In genomic region chr13:103333601-103334391, GRCm38 (mm10) we compare ENCODE assay signal across 8 mouse cellular contexts. TPM values are rescaled to one million over a fixed set of nuclear protein-coding genes. Genes with fewer than 3 reads are reported as not detected.
DNase-seq lines count a peak whose midpoint lies in the region; ATAC-seq and TF ChIP-seq lines count a peak whose summit lies in the region.

No protein-coding gene starts in this region.

- WGBS in heart, embryonic 14.5 days: under 1% methylated on average over 73 of the region's 74 CpGs

- peak; percentile 48 for ATAC-seq in heart, embryonic 14.5 days (ENCODE audit: insufficient number of reproducible peaks, insufficient read depth, low FRiP score, low read depth)

- no peak overlapping the region for H3K27ac ChIP-seq in embryonic fibroblast, embryonic 13.5 days (ENCODE audit: insufficient read depth, low read length)
- H3K27ac ChIP-seq in heart, embryonic 14.5 days (replicated peaks in 1 of 2; ENCODE audit: control insufficient read depth in 1 of 2, insufficient read depth in 1 of 2, low read depth in 2 of 2, low read length in 2 of 2): no peak overlapping the region

- no peaks in the 10 kb centered on the region for H3K36me3 ChIP-seq in heart, embryonic 14.5 days (ENCODE audit: control insufficient read depth, insufficient read depth, low read length)

- peaks cover 28% of the 10 kb centered on the region for H3K27me3 ChIP-seq in heart, embryonic 14.5 days (ENCODE audit: control insufficient read depth, insufficient read depth, low read length)

- H3K4me2 ChIP-seq in heart, embryonic 14.5 days (ENCODE audit: low read length): peak overlapping the region; percentile 93

- peak; percentile 49 for DNase-seq in urinary bladder, postnatal 14 days (ENCODE audit: low spot score)
- DNase-seq in urinary bladder, postnatal 10 days (ENCODE audit: low spot score): no peak
- peak; percentile 54 to 77 for DNase-seq in kidney, postnatal 25 days
- peak; percentile 14 for DNase-seq in lung, postnatal 14 days
- peak; percentile 35 to 47 for DNase-seq in right cerebral cortex, postnatal 10 days (ENCODE audit: low spot score in 2 of 2)
- no peak for DNase-seq in spleen, postnatal 36 days (ENCODE audit: low spot score in 2 of 2)

- H3K9me3 ChIP-seq in heart, embryonic 14.5 days (ENCODE audit: control insufficient read depth, low read length): no peaks in the 10 kb centered on the region

- no peak for TF ChIP-seq CTCF in embryonic fibroblast, embryonic 13.5 days (IDR thresholded peaks at IDR 0.05; ENCODE audit: borderline replicate concordance, insufficient read depth, low read length)

- peak overlapping the region; percentile 74 for H3K9ac ChIP-seq in heart, embryonic 14.5 days (ENCODE audit: low read length)

- TF ChIP-seq POLR2A in embryonic fibroblast, embryonic 13.5 days (IDR thresholded peaks at IDR 0.05; ENCODE audit: low read depth, low read length): no peak

- H3K4me1 ChIP-seq in embryonic fibroblast, embryonic 13.5 days (ENCODE audit: control insufficient read depth, insufficient read depth, low read length): peaks cover 4% of the 10 kb centered on the region; the same call in 1 of the 2 replicates
- H3K4me1 ChIP-seq in heart, embryonic 14.5 days (ENCODE audit: control insufficient read depth in 2 of 2, insufficient read depth in 2 of 2, low read length in 2 of 2): peaks cover 9 to 10% of the 10 kb centered on the region in 2 experiments; a peak in 3 of 4 replicates

- peak overlapping the region; percentile 63 for H3K4me3 ChIP-seq in embryonic fibroblast, embryonic 13.5 days (ENCODE audit: insufficient read depth, low read length)
- H3K4me3 ChIP-seq in heart, embryonic 14.5 days (ENCODE audit: control insufficient read depth in 1 of 2, insufficient read depth in 1 of 2, low read depth in 1 of 2, low read length in 2 of 2): peak overlapping the region; percentile 65 to 74

RNA-seq across cellular contexts. Expression of gene Mast4, which starts 0.5 kb away (rescaled TPM):
- polyA plus RNA-seq in embryonic fibroblast, embryonic 13.5 days (2011; ENCODE audit: insufficient read length, low read depth, missing spikeins): 51.8 and 80.7 TPM in 2 replicates
- polyA plus RNA-seq in heart, embryonic 14.5 days (2014; fragmentation: Nextera tagmentation; extraction: Ambion mirVana): 50.2 and 54.1 TPM in 2 replicates

Comparison
In these comparisons a context has a peak if more than half of its experiments do, and no peak if none do; other contexts are left out.
1. DNase-seq: peak in urinary bladder, postnatal 14 days (single experiment), kidney, postnatal 25 days (2 of 2), lung, postnatal 14 days (single experiment) and right cerebral cortex, postnatal 10 days (2 of 2); none in urinary bladder, postnatal 10 days (single experiment) and spleen, postnatal 36 days (0 of 2).